Mouse (Mus musculus): ENCODE measurements around the gene Rbm28.

Gene Rbm28

DNA sequence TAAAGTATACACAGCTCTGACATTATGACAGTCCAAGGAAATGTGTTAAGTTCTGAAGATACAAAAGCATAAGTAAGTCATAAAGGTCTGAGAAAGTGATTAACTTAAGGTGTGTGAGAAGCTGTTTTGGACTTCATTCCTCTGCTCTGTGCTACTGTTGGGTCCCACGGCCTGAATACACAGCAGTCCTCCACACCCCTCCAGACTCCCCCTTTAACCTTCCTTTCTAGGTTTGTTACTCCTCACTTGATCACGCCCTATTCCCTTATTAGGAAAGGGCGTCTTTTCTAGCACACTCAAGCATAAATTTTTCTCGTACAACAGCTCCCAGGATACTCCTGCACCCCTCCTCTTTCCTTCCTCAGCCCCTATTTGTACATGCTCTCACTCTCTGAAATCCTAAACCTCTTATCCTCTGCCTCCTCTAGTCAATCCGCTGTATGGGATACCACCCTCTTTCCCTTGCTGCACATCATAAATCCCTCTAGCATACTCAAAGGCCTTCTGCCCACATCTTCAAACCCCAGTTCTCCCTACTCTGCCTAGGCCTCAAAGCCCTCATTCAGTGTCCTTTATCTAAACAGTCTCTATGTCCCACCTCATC, 17.3 kb downstream of the Rbm28 start:
- in situ Hi-C loops (cut with MboI; ENCODE audit: low sequenced_read_pairs), result no loop called here

- in situ Hi-C loops (cut with MboI; ENCODE audit: low sequenced_read_pairs), result no loop called here
Observed at GRCm38 (mm10) chr6:29146641-29147040, 18.2 kb downstream of the Rbm28 start.

GRCm38 (mm10) chr6:29145456-29146307, 19.1 kb downstream of the Rbm28 start:
- in situ Hi-C loops (cut with MboI; ENCODE audit: low sequenced_read_pairs), result no loop called here

- in situ Hi-C loops (cut with MboI; ENCODE audit: low sequenced_read_pairs), result no loop called here
Observed at GRCm38 (mm10) chr6:29144971-29145370, 19.8 kb downstream of the Rbm28 start.

GRCm38 (mm10) chr6:29143608-29144007, 21.2 kb downstream of the Rbm28 start:
- in situ Hi-C loops (cut with MboI; ENCODE audit: low sequenced_read_pairs), result no loop called here

DNA sequence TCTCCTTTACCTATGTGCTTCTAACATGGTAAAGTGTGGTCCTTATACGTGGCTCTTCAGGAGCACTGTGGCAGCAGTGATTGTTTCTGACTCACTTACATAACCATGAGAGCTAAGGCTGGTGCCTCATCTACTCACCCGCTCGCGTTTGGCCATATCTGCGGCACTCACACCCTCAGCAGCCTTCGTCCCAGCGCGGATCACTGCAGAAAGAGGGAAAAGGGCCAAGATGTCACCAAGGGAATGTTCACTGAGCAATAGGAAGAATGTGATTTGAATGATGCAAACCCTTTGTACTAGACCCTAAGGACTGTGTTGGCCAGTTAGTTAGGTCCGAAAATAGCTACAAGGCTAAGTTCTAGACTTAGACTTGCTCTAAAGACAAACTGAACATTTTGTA, 27.4 kb downstream of the Rbm28 start:
- in situ Hi-C loops (cut with MboI; ENCODE audit: low sequenced_read_pairs), result no loop called here

GRCm38 (mm10) chr6:29133100-29133499, 31.7 kb downstream of the Rbm28 start:
- in situ Hi-C loops (cut with MboI; ENCODE audit: low sequenced_read_pairs), result no loop called here

- in situ Hi-C loops (cut with MboI; ENCODE audit: low sequenced_read_pairs), result no loop called here
Observed at GRCm38 (mm10) chr6:29126878-29127426, 37.9 kb downstream of the Rbm28 start.

- in situ Hi-C loops (cut with MboI; ENCODE audit: low sequenced_read_pairs), result no loop called here
Observed at GRCm38 (mm10) chr6:29119990-29120389, 44.8 kb downstream of the Rbm28 start.

DNA sequence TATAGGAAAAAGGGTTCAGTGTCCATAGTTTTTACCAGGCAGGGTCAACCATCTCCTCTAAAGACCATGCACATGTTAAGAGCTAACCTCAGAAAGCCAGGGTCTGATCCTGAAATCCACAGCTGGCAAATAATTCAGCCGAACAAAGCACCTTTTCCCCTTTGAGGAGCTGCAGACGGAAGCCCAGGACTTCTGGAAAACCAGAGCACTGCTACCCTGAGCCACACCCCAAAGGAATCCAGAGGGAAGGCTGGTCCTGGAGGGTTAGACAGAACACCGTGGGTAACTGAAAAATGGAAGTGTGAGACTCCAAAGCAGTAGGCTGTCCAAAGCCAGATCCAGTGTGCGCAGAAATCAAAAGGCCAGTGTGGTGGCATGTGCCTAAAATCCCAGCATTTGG, 45.8 kb downstream of the Rbm28 start:
- in situ Hi-C loops (cut with MboI; ENCODE audit: low sequenced_read_pairs), result no loop called here

DNA sequence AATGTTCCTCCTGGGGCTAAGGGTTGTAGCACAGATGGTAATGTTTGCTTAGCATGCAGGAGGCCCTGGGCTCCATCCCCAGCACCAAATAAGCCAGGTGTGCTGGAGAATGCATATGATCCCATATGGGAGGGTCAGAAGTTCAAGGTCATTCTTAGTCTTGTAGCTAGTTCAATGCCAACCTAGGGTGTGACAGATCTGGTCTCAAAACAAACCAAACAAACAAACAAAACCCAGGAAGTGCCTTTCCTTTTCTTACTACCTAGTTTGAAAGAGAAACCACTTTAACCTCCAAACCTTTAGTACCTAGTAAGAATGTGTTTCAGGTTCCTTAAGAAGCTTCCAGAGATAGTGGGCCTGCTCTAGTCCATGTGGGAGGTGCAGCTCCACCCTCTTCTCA, 46.6 kb downstream of the Rbm28 start:
- in situ Hi-C loops (cut with MboI; ENCODE audit: low sequenced_read_pairs), result no loop called here

DNA sequence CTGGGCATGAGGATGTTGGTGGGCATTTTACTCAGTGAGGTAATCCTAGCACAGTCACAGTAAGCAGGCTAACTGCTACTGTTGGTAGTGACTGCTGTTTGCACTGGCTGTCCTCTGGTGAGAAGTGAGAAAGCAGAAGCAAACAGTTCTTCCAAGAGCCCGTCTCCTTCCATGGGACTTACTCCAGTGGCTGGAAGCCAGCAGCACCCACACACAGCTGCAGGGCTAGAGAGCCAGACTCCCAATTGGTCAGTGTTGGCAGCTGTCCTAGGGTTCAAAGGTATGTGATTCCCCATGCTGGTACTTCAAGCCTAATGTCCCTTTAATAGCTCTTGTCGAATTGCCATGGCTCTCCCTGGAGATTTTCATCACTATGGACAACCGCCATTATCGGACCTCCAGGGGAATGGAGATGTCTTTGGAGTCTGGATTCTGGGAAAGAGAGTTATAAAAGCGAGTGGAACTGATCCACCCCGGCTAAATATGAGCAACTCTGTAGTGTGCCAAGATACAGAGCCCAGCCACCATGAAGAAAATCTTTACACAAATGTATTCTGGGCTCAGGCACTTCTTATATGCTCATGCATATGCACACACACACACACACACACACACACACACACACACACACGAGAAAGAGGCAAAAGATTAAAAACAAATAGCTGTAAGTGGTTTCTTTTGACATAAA, 47.2 kb downstream of the Rbm28 start:
- in situ Hi-C loops (cut with MboI; ENCODE audit: low sequenced_read_pairs), result no loop called here

DNA sequence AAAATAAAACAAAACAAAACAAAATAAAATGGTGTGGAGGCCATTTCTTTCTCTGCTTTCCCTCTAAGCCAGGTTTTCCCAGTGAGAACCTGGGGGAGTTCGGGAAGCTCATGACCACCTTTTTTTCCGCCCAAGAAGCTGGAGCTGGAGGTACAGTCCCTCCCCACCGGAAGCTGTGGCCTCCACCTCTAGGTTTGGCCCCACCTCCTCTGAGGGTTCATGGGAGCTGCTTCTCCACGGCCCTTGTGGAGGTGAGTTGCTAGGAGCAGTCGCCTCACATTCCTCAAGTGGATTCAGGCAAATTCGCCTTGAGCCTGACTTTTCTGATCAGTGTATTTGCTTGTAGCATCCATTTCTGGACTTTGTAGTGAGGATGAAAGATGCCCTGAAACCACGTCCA, 49.0 kb downstream of the Rbm28 start:
- in situ Hi-C loops (cut with MboI; ENCODE audit: low sequenced_read_pairs), result no loop called here

DNA sequence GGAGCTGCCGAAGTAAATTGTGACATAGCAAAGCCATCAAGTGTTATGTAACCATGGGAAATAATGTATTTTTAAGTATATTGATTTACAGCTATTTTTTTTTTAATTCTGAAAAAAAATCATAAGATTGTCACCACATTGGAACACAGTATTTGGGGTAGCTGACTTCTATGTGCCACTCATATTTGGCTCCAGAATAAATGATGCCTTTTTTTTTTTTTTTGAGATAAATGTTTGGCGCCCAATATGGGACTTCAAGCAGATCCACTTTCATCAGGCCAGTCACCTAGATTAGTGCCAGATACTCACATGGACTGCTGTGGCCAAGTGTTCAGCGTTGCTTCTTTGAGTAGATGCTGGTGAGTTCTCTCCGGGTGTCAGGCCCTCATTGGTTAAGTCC, 53.3 kb downstream of the Rbm28 start:
- in situ Hi-C loops (cut with MboI; ENCODE audit: low sequenced_read_pairs), result no loop called here

DNA sequence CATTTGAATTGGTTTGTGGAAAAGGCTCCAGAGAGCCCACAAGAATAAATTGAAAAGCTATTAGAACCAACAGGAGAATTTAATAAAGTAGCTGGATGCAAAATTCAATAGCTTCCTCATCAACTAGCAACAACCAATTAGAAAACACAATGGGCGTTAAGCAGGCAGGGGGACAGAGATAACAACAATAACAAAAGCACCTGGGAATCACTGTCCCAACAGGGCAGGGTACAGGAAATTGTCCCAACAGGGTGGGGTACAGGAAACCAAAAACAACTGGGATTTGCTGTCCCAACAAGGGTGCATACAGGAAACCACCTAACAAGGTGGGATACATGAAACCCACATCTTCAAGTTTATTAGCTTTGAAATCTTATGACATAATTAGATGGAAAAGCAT, 56.4 kb downstream of the Rbm28 start:
- in situ Hi-C loops (cut with MboI; ENCODE audit: low sequenced_read_pairs), result no loop called here

GRCm38 (mm10) chr6:29101248-29101864, 63.5 kb downstream of the Rbm28 start:
- in situ Hi-C loops (cut with MboI; ENCODE audit: low sequenced_read_pairs), result no loop called here

- in situ Hi-C loops (cut with MboI; ENCODE audit: low sequenced_read_pairs), result no loop called here
Observed at GRCm38 (mm10) chr6:29100423-29100822, 64.4 kb downstream of the Rbm28 start.

DNA sequence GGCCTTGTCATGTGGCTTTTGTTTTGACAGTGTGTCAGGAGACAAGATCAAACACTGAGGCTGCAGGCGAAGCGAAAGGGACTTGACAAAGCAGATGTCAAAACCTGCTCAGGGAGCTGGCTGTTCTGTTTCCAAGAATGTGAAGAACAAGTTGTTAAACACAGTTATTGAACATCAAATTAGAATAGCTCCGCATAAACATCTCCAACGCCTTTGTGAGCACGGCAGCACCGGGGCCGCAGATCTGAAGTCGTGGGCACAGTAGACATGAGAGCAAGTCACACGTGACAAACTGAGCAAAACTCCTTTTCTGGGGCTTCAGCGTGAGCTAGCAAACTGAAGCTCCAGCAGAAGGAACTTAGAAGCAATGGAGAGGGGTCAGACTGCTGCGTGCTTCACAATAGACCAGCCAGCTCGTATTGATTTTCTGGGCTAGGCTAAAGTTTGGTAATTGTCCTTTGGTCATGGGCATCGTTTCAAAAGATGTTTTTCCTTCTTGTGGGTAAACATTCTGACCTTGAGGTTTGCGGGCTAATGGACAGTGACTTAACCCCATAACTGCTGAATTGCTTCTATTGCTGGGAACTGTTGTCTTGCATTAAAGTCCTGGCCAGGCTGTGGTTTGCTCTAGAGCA, 65.2 kb downstream of the Rbm28 start:
- in situ Hi-C loops (cut with MboI; ENCODE audit: low sequenced_read_pairs), result no loop called here

DNA sequence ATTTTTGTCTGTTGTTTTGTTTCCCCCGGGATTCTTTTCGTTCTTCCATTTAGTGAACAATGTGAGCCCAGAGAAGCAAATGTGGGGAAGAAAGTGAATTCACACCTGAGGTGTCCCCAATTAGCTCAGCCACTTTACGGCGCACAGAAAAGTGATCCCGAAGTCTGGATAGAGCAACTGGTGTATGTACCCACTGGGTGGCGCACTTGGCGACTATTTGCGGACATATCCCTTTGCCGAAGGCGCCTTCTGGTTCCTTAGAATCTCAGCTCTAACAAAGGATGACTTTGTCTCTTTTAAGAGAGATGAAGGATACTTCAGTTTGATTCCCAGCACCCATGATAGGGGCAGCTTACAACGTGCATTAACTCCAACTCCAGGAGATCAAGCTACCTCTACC, 71.9 kb downstream of the Rbm28 start:
- in situ Hi-C loops (cut with MboI; ENCODE audit: low sequenced_read_pairs), result no loop called here

DNA sequence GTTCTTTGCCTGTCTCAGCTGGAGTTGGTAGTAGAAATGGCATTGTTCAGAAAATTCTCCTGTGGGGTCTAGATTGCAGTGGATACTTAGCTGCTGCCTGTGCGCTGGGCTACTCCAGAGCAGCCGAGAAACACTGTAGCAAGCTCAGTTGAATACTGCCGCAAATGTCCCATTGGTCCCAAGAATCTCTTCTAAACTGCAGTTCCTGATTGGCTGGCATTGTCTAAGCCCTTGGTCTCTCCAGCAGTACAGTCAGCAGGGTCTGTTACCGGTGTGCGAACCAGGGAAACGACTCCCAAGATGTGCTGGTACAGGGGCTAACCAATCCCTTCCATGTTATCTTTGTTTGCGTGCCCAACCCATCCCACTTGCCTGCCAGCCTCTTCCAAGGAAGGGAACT, 72.6 kb downstream of the Rbm28 start:
- in situ Hi-C loops (cut with MboI; ENCODE audit: low sequenced_read_pairs), result no loop called here
